Mouse (Mus musculus) embryo, embryonic 10.5 days (tissue): Measurements from ENCODE around the gene Fcgr4.
"Not testable (repeated sequence)": the region's sequence is repeated elsewhere in the genome, so short reads cannot be mapped to it uniquely, and the experiment has no call there.

Experiments used
- DNase-seq: peaks from one replicate; pipeline ENCODE4 v3.0.0-alpha.2; 2015; ENCODE audit warnings: low spot score

The Fcgr4 gene

DNA sequence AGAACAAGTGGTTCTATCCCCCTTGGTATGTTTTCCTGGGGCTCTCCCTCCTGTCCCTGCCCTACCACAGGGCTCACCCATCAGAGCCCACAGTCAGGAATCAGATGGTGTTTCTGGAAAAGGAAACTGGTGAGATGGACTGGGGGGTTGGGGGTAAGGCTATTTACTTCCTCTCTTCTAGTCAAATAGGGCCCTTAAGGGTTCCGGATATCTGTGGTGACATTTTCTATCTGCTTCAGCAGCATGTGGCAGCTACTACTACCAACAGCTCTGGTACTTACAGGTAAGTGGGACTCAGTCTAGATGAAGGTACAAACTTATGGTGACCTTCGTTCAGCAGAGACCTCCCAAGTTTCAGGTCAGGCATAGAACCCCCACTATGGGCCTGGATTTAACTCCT, at the start of gene Fcgr4:
TSS of gene Fcgr4 (plus strand) at position 184 of the 400 bp plus-strand sequence.
- no peak for DNase-seq

DNA sequence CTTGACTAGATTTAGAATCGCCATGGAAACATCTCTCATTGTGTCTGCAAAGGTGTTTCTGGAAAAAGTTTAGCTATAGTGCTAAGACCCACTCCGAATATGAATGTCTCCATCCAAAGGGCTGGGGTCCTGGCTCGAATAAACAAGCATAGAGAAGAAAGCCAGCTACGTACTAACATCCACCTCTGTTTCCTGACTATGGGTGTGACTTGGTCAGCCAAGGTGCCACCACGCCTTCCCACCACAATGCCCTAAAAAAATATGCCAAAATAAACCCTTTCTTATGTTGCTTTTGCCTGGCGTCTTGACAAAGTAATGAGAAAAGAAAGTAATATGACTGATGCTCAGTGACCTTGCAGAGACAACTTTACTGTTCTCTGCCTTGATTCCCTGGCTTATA, 46.2 kb upstream of the Fcgr4 start:
- no peak for DNase-seq

DNA sequence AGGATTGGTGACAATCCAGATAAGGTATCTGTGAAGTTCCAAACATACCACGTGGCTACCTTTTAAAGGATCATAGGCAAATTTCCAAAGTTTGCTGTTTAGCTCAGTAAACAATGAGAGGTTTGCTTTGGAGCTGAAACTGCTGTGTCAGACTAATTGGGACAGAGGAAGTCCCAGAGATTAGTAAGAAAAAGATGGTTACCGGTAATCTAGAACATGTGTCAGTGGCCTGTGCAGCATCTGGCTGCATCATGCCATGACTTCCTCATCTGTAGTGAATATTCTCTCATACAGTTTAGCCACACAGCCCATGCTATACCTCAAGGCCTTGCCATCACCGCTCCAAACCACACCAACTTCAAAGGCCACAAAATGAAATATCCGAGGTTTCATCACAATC, 45.8 kb upstream of the Fcgr4 start:
- DNase-seq = no peak

DNA sequence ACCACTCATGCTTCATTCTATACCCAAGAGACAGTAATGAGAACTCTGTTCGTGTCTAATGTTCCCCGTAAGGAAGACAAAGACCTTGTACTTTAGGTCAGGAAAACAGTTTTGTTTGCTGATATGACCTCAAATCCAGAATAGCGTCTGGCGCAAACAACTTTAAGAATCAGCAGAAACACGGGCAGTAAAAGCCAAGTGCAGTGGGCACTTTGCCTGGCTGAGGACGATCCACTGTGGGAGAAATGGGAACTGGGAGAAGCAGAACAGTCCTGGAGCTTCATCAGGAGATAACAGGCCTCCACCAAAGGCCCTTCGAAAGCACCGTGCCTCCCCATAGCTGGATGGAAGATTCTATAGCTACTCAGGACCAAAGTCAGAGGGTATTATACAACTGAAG, 44.5 kb upstream of the Fcgr4 start:
- no peak for DNase-seq

DNA sequence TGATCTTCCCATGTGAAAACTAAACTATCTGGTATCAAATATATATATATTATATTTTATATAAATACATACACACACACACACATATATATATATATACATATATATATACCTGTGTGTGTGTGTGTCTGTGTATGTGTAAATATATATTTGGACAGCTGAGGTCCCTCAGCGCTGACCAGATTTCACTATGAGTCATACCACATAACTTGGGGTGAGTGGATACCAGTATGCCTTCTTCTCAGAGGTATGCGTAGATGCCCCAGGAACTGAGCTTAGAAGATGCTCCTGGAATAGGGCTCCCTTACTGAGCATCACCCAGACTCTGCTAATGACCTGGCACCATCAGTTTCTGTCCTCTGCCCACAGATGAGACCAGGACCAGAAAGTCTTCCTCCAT, 44.0 kb upstream of the Fcgr4 start:
- no peak for DNase-seq

DNA sequence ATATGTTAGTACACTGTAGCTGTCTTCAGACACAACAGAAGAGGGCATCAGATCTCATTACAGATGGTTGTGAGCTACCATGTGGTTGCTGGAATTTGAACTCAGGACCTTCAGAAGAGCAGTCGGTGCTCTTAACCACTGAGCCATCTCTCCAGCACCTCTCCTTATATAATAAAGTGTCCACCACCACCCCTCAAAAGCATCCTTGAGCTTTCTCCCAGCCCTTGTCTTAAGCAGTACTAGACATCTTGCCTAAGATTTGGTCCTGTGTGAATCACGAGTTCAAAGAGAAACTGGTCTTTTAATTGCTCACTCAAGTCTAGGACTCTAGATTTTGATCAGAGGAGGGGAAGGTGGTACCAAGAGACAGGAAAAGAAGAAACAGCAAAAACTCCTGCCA, 43.4 kb upstream of the Fcgr4 start:
- not testable (repeated sequence) for DNase-seq

DNA sequence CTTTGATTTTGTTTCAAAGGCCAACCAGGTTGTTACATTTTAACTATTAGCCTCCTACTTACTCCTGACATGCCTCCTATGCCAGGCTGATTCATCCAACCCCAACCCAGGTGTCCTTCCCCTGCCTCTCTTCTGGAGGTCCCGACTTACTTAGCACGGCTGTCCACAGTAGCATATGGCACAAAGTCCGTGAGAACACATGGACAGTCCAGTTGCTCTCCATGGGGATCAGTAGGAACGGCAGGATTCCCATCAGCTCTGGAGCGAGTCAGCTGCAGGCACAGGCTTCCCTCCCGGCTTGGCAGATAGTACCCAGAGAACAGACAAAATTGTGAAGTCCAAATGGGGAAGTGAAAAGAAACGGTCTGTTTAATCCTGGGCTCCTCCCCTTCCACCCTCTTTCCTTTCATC, 43.0 kb upstream of the Fcgr4 start:
- no peak for DNase-seq

DNA sequence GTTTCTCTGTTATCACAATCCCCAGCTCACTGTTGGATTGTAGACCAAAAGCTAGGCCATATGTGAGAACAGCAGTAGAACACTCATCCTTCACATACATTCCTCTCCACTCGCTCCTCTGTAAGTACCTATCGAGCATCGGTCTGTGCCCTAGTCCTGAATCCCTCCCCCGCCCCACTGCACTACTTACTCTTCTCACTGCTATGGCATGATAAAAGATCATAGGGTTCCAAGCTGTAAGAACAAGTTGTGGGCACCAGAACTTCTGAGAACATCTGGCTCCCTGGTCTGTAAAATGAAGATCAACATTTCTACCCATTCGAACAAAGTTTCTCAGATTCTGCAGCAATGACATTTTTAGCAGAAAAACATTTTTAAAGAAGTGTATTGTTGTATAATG, 42.3 kb upstream of the Fcgr4 start, which contains the start of gene Fcgr2b:
TSS of gene Fcgr2b (minus strand) at position 101 of the 400 bp plus-strand sequence.
- DNase-seq = no peak

DNA sequence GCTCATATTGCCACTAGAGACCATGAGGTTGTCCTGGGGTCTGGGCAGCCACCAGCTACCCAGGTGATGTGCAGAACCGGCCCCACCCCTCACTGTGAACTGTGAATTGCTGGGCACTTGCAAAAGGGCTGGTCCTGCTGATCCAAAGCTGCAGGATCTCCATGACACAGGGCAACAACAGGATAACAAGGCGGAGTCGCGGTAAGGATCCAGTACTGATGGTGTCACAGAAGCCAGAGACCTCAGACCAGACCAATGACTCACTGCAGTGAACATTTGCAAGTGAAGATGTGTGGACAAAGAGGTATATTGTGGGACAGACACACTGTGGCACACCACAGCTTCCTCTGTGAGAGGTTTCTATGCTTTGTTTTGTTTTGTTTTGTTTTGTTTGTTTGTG, 40.1 kb upstream of the Fcgr4 start:
- DNase-seq = no peak

DNA sequence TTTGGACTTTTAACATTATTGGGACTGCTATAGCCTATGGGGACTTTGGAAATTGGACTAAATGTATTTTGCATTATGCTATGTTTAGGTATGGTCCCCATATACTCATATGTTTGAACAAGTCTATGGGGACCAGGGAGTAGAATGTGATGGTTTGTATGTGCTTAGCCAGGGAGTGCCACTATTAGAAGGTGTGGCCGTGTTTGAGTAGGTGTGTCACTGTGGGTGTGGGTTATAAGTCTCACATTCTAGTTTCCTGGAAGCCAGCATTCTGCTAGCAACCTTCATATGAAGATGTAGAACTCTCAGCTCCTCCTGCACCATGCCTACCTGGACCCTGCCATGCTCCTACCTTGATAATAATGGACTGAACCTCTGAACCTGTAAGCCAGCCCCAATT, 37.0 kb upstream of the Fcgr4 start:
- DNase-seq = not testable (repeated sequence)

DNA sequence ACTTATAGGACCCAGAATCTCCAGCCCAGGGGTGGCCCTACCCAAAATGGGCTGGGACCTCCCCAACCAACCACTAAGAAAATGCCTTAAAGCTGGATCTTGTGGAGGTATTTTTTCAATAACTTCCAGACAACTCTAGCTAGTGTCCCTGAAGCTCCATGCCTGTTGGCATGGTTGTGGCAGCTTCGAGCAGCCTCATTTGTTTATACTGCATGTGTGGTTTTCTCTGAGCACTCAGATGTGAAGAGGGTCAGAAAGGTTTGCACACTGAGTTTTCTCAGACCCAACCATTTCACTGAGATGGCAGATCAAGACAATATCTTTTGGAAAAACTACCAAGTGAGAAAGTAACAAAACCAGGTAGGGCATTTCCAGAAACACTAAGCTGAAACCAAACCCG, 36.4 kb upstream of the Fcgr4 start:
- DNase-seq = no peak

DNA sequence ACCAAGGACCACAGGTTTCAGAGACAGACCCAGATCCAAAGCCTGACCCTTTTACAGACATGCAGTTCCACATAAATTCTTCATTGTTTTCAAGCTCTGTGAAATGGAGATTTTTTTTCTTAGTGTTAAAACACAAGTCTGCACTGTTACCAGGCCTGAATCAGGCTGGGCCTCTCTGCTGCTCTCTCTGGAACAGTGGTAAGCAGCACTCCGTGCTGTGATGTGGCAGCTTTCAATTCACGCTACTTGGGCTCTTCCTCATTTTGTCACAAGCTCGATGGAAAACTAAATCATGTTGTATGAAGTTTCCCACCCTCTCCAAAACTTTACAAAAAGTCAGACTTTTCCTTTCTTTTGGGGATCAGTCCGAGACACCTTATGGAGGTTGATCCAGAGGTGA, 35.7 kb upstream of the Fcgr4 start:
- DNase-seq = no peak

DNA sequence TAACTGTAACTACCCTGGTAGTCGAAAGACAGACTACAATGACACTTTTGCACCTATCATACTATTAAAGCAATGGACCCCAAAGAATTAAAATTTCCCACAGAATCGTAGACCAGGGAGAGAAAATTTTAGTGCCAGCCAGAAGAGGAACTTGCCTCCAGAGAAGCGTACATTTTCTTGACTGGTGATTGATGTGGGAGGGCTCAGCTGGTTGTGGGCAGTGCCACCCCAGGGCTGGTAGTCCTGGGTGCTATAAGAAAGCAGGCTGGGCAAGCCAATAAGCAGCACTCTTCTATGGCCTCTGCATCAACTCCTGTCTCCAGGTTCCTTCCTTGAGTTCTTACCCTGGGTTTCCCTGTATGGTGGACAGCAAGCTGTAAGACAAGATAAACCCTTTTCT, 33.6 kb upstream of the Fcgr4 start:
- DNase-seq = no peak

DNA sequence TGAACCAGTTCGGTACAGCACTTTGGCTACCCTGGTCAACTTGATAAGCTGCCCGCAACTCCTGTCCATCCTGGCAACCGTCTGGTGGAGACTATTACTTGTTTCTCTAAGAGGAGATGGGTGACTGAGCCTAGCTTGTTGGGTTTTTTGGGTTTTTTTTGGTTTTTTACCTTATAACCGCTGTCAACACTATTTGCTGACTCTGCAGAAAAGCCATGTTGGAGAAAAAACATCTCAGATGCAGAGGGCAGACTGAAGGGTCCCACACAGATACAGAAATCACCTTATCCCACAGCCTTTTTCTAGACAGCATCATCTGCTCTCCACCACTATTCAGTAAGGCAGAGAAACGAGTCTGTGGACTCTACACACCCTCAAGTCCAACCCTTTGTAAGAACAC, 32.9 kb upstream of the Fcgr4 start:
- DNase-seq = no peak

DNA sequence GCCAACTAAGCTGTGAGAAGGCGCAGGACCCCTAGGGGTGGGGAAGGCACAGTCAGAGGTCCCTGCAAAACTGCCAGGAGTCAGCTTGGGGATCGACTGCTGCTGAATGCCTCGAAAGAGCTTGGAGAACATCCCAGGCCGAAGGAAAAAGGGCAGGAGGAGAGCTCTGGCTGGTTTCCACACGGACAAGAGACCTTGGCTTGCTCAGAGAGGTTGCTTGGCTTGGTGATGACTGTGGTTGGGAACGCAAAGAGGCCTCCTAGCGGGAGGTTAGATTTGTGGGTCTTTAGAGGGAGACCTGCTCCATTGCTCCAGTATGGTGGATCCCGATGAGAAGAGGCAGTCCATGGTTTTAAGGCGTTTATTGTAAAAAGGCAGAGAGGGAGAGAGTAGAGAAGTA, 29.1 kb upstream of the Fcgr4 start:
- no peak for DNase-seq

DNA sequence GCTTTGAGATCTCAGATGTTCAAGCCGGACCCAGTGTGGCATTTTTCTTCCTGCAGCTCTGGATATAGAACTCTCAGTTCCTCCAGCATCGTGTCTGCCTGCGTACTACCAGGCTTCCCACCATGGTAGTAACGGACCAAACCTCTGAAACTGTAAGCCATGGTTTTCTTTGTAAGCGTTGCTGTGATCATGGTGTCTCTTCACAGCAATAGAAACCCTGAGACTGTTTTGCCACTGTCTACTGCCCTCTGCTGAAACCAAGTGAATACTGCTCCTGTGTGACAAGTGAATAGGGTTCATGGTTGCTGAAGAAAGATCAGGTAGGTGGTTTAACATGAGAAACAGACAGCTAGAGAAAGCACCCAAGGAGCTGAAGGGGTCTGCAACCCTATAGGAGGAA, 26.2 kb upstream of the Fcgr4 start:
- peak; percentile 49 for DNase-seq

DNA sequence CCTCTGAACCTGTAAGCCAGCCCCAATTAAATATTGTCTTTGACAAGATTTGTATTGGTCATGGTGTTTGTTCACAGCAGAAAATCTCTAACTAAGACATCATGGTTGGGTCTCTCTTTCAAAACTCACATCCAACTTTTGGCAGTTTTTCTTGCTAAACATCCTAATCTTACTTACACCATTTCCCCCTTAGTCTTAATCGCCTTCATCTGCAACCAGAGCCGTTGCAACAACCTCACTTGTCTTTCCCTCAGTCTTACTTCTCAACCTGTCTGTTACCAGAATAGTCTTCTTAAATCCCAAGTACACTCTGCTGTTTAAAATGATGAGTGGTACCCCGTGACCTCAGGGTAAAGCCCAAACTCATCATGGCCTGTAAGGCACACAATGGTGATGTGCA, 22.7 kb upstream of the Fcgr4 start:
- DNase-seq = no peak

DNA sequence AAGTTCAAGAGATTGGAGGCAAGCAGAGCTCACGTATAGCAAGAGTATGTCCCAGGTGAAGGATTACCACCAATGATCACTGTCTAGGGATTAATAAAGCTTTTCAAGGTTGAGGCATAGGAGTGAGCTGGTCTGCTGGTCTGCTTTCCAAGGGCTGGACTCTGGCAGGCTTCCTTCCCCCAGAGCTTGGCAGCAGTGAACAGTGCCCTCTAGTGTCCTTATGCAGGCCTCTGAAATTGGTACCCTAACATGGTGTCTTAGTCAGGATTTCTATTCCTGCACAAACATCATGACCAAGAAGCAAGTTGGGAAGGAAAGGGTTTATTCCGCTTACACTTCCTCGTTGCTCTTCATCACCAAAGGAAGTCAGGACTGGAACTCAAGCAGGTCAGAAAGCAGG, 22.0 kb upstream of the Fcgr4 start:
- DNase-seq = peak; percentile 79

DNA sequence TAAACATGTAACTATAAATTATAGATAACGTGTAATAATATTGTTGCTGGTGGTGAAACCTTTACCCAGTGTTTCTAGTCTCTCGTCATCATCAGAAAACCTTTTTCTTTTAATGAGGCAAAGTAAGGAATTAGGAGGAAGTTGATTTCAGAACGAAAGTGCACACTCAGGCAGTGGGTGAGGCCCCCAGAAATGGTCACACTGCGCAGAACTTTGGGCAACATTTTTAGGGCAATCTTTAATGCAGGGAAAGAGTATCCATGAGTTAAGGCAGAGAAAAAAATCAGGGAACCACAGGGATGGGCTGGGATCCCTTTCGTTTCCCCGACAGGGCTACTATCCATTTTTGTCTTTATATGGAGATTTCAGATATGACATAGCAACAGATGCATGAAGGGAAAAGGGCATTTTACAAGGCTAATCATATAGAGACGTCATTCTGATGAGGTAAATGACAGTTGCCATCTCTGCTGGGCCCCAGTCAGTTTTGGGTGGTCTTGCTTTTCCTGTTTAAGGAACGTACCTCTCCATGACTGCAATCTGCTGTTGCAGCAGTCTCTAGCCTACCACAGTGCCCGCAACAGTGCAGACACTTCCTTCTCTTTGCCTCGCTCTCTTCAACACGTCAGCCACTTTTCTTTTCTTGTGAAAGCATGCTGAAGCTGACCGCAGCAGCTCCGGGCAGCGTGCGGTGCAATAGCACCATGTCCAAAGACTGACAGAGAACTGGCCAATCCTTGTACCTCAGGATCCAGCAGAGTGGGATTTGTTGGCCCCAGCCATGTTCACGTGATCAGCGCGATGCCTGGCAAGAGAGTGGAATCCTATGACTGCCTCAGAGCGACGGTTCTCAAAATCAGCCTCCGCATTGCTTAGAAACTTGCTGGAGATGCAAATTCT, 20.7 kb upstream of the Fcgr4 start:
- no peak for DNase-seq

DNA sequence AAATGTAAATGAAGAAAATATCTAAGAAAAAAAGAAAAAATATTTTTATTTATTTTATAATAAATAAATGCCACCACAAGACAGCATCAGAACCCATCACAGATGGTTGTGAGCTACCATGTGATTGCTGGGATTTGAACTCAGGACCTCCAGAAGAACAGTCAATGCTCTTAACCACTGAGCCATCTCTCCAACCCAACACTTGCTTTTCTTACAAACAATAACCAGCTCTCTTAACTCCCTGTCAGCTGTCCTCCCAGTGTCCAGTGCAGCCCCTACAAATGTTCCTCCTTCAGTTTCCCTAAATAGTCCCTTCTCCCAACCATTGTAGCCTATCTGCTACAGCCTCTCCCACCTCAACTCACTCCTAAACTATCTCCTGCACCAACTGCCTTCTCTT, 18.9 kb upstream of the Fcgr4 start:
- no peak for DNase-seq

DNA sequence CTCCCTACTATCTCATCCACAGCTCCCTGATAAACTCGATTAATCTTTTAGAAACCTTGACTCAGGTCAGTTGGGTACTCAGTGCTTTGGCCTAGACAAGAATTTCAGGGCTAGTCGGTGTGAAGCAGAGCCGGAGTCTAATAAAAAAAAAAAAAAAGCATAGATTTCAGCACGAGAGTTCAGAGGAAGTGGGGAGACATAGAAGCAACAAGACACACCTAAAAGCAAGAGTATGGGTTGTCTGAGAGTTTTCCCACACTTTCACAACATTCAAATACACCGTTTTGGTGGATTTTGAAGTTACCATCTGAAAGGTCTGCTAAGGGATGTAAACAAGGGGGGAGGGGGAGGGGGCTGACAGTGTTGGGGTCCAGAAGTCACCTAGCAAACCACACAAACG, 13.6 kb upstream of the Fcgr4 start:
- DNase-seq = no peak

DNA sequence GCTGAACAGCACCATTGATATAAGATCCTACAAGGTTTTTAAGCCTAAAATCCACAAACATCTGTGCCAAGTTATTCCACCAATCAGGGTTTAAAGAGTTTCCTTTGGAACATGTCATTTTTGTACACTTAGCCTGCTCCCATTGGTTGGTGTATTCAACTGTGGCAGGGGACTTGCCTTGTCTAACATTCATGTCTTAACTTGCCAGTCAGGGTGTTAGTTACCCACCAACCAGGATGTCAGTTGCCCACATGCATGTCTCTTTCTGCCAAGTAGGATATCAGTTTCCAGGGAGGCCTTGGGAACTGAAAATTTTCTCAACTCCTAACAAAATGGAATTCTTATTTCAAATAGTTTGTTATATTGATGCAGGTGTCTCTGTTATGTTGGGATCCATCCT, 13.1 kb upstream of the Fcgr4 start:
- no peak for DNase-seq

DNA sequence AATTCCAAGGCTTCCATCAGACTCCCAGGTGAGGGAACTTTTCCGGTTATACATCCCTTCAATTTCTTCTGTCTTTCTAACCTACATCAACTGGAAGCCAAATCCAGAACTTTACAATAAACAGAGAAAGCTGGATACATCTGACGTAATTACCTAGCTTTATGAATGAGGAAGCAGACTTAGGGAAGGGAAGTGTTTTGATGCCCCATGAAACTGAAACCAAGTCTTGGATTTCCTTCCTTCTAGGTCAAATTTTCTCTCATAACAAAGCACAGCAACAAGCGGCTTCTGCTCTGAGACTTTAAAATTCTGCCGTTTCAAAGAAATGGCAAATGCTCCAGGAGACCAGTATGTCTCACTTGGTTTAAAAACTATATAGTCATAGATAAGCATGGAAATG, 12.4 kb upstream of the Fcgr4 start:
- no peak for DNase-seq

DNA sequence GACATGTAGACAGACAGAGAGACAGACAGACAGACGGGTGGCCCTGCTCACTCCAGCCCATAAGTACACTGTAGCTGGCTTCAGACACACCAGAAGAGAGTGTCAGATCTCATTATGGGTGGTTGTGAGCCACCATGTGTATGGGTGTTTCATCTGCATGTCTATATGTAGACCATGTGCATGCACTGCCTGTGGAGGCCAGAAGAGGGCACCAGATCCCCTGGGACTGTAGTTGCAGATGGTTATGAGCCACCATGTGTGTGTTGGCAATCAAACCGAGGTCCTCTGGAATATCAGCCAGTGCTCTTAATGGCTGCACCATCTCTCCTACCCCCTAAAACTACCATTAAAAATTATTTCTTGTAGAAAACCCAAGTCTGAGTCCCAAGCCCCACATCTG, 11.8 kb upstream of the Fcgr4 start:
- DNase-seq = no peak
